Mouse (Mus musculus) adrenal gland (tissue): ENCODE measurements at regions not wholly inside any gene's neighbourhood (a gene's known extent, or its start where the extent isn't known, plus 50 kb on each side); places are given as distances from the start of the nearest gene placed in this dataset.

Experiments used
- intact Hi-C: fragments of 180-260 bp; cut with DNase I; formaldehyde crosslinking; loops from one replicate; pipeline ENCODE4 v1.15.1; 2025

- intact Hi-C loops = no loop called here
Measured at GRCm38 (mm10) chr8:128034127-128034526, 324.3 kb upstream of the Nrp1 start.

- intact Hi-C loops = no loop called here
Measured at GRCm38 (mm10) chr8:128035672-128036071, 322.7 kb upstream of the Nrp1 start.

GRCm38 (mm10) chr8:128039341-128040064 is 318.9 kb upstream of the Nrp1 start:
- intact Hi-C loops = no loop called here

- intact Hi-C loops = no loop called here
Measured at GRCm38 (mm10) chr8:128042877-128043276, 315.5 kb upstream of the Nrp1 start.

GRCm38 (mm10) chr8:128043392-128043791 is 315.0 kb upstream of the Nrp1 start:
- intact Hi-C loops = no loop called here

- intact Hi-C loops = no loop called here
Measured at GRCm38 (mm10) chr8:128056251-128056650, 302.2 kb upstream of the Nrp1 start.

GRCm38 (mm10) chr8:128057845-128058244 is 300.6 kb upstream of the Nrp1 start:
- intact Hi-C loops = no loop called here

GRCm38 (mm10) chr8:128059817-128060216 is 298.6 kb upstream of the Nrp1 start:
- intact Hi-C loops = no loop called here

GRCm38 (mm10) chr8:128064211-128064610 is 294.2 kb upstream of the Nrp1 start:
- intact Hi-C loops = no loop called here

GRCm38 (mm10) chr8:128065127-128065526 is 293.3 kb upstream of the Nrp1 start:
- intact Hi-C loops = no loop called here

GRCm38 (mm10) chr8:128065964-128066680 is 292.3 kb upstream of the Nrp1 start:
- intact Hi-C loops = no loop called here

GRCm38 (mm10) chr8:128069749-128070148 is 288.7 kb upstream of the Nrp1 start:
- intact Hi-C loops = no loop called here

- intact Hi-C loops = no loop called here
Measured at GRCm38 (mm10) chr8:128075566-128075965, 282.8 kb upstream of the Nrp1 start.

GRCm38 (mm10) chr8:128076226-128076625 is 282.2 kb upstream of the Nrp1 start:
- intact Hi-C loops = no loop called here

GRCm38 (mm10) chr8:128078740-128079139 is 279.7 kb upstream of the Nrp1 start:
- intact Hi-C loops = no loop called here

GRCm38 (mm10) chr8:128085800-128086199 is 272.6 kb upstream of the Nrp1 start:
- intact Hi-C loops = no loop called here

GRCm38 (mm10) chr8:128087500-128087899 is 270.9 kb upstream of the Nrp1 start:
- intact Hi-C loops = no loop called here

- intact Hi-C loops = no loop called here
Measured at GRCm38 (mm10) chr8:128092826-128093225, 265.6 kb upstream of the Nrp1 start.

GRCm38 (mm10) chr8:128095451-128095850 is 263.0 kb upstream of the Nrp1 start:
- intact Hi-C loops = no loop called here

GRCm38 (mm10) chr8:128097601-128098000 is 260.8 kb upstream of the Nrp1 start:
- intact Hi-C loops = no loop called here

- intact Hi-C loops = no loop called here
Measured at GRCm38 (mm10) chr8:128103380-128103779, 255.0 kb upstream of the Nrp1 start.

GRCm38 (mm10) chr8:128106569-128106968 is 251.8 kb upstream of the Nrp1 start:
- intact Hi-C loops = no loop called here

GRCm38 (mm10) chr8:128107041-128107440 is 251.4 kb upstream of the Nrp1 start:
- intact Hi-C loops = no loop called here
